Mouse (Mus musculus) kidney, embryonic 14.5 days (tissue): ENCODE data around the gene Cryge. TPM values are rescaled to one million over a fixed set of nuclear protein-coding genes. Genes with fewer than 3 reads are reported as not detected.

Experiments
- ATAC-seq: fragments of 200-750 bp; cut with Nextera tagmentation; 2 replicates; pipeline ENCODE4 v1.8.0; 2017; ENCODE audit warnings: moderate number of reproducible peaks, mild to moderate bottlenecking, moderate TSS enrichment, moderate library complexity; ENCODE audit not compliant: low FRiP score, low TSS enrichment
- H3K27ac ChIP-seq: fragments of 300-500 bp; sonication (generic); 2 replicates; pipeline ENCODE4 v1.5.1; 2014; ENCODE audit warnings: low read depth, mild to moderate bottlenecking, low read length, moderate library complexity, mixed read lengths
- H3K27me3 ChIP-seq: fragments of 300-500 bp; sonication (generic); 2 replicates; pipeline ENCODE4 v1.6.1; 2014; ENCODE audit warnings: mild to moderate bottlenecking, low read length; ENCODE audit not compliant: control insufficient read depth, insufficient read depth
- H3K36me3 ChIP-seq: fragments of 300-500 bp; sonication (generic); 2 replicates; pipeline ENCODE4 v1.6.1; 2014; ENCODE audit warnings: low read length, mixed read lengths; ENCODE audit not compliant: control insufficient read depth, insufficient read depth
- H3K4me1 ChIP-seq: fragments of 300-500 bp; sonication (generic); 2 replicates; pipeline ENCODE4 v1.6.1; 2014; ENCODE audit warnings: low read length, mixed read lengths; ENCODE audit not compliant: control insufficient read depth, insufficient read depth
- H3K4me2 ChIP-seq: fragments of 300-500 bp; sonication (generic); replicated peaks from 2 replicates; pipeline ENCODE4 v1.6.1; 2014; ENCODE audit warnings: low read depth, mild to moderate bottlenecking, low read length
- H3K4me3 ChIP-seq: fragments of 300-500 bp; sonication (generic); 2 replicates; pipeline ENCODE4 v1.5.1; 2014; ENCODE audit warnings: mild to moderate bottlenecking, low read length
- H3K9ac ChIP-seq: fragments of 300-500 bp; sonication (generic); 2 replicates; pipeline ENCODE4 v1.6.1; 2014; ENCODE audit warnings: low read depth, mild to moderate bottlenecking, low read length, moderate library complexity
- H3K9me3 ChIP-seq: fragments of 300-500 bp; sonication (generic); 2 replicates; pipeline ENCODE4 v1.6.1; 2016; ENCODE audit warnings: low read length; ENCODE audit not compliant: control insufficient read depth
- WGBS: fragments of 180-500 bp; shearing (Covaris S2); extraction: QIAGEN DNeasy Blood & Tissue Kit; methylation state at CpG from one replicate; pipeline ENCODE4 v1.1.7; 2014; 5-methylcytosine and 5-hydroxymethylcytosine counted together
- polyA plus RNA-seq: library from polyadenylated mRNA; unstranded; fragments of >200 nt; fragmentation: Nextera tagmentation; extraction: Ambion mirVana; gene quantifications from 2 replicates; pipeline ENCODE4 v1.2.1, GENCODE M21; 2014

Cryge gene
- polyA plus RNA-seq, 1 experiment from 2014 or later, result not detected

DNA sequence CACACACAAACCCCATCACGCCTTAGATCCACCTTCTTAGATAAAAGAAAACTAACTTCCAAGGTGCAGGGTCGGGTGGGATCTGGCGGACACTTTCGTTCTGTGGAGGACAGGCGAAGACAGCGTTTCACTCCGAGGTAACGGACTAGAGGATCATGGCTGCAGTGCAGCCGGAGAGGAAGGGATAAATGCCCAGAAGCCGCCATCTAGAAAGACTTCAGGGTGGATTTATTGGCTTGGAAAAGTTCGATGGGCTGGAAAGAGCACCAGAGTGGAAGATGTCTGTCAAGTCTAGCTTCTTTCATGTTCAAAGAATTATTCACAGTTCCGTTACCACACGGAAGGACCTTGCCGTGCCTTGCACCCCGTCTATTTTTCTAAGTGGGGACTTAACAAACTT lies 13.3 kb upstream of the Cryge start:
- Histone ChIP-seq H3K36me3 (no peaks in the 10 kb centered on the region), H3K9ac (no peak overlapping the region), H3K27ac (no peak overlapping the region), H3K9me3 (no peaks in the 10 kb centered on the region), H3K27me3 (no peaks in the 10 kb centered on the region), H3K4me3 (no peak overlapping the region), H3K4me1 (no peaks in the 10 kb centered on the region), H3K4me2 (no peak overlapping the region)
- ATAC-seq, result no peak
- WGBS, result 57% methylated on average over 15 of the region's 15 CpGs

DNA sequence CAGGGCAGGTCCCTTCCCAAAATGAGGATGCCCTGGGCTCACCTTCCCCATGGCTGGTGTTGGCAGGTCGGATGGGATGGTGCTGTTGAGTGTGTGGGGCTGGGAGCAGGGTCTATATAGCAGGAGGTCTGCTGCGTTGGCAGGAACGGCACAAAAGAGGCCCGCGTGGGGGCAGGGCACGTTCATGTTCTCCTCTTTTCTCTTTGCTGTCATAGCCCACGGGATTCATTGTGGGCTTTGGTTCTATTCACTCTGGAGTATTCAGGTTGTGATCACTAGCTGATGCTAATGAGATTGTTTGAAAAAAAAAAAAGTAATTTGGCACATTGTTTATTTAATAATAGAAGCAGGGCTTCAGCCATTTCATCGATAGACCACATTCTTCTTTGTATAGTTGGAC lies 12.4 kb upstream of the Cryge start, which contains the start of gene Crygd:
TSS of gene Crygd (minus strand) at position 101 of the 400 bp plus-strand sequence.
- 95% methylated on average over 8 of the region's 8 CpGs for WGBS
- H3K4me3 ChIP-seq, result no peak within 1 kb of the TSS

DNA sequence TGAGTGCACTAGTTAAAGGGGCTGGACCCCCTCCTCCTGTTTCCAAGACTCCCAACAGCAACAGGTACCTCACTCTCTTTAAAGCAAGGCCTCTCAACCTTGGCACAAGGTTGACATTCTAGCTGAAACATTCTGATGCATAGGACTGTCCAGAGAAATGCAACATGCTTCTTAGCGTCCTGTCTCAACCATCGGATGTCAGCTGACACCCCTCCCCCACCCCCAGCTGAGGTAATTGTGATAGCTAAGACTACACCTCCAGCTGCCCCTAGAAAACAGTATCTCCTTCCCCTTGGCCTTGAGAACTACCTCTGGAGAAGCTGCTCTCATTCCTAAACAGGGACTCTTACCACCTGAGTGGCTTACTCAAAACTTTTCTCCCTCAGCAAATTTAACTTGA lies 1.2 kb upstream of the Cryge start:
- WGBS, result 23% methylated on average over 2 of the region's 2 CpGs
- no peaks in the 10 kb centered on the region for H3K27me3 ChIP-seq
- H3K4me2 ChIP-seq, result no peak overlapping the region
- no peak overlapping the region for H3K27ac ChIP-seq
- H3K9me3 ChIP-seq, result no peaks in the 10 kb centered on the region
- no peak overlapping the region for H3K9ac ChIP-seq
- no peaks in the 10 kb centered on the region for H3K4me1 ChIP-seq
- no peaks in the 10 kb centered on the region for H3K36me3 ChIP-seq
- no peak for ATAC-seq
- no peak overlapping the region for H3K4me3 ChIP-seq

More for the DNA sequence above, 12.4 kb upstream of the Cryge start, which contains the start of gene Crygd:
- Histone ChIP-seq H3K36me3 (no peaks in the 10 kb centered on the region), H3K27ac (no peak within 1 kb of the TSS), H3K4me2 (no peak within 1 kb of the TSS), H3K9ac (no peak within 1 kb of the TSS), H3K4me1 (no peaks in the 10 kb centered on the region), H3K9me3 (no peaks in the 10 kb centered on the region), H3K27me3 (no peaks in the 10 kb centered on the region)
- ATAC-seq, result no peak

DNA sequence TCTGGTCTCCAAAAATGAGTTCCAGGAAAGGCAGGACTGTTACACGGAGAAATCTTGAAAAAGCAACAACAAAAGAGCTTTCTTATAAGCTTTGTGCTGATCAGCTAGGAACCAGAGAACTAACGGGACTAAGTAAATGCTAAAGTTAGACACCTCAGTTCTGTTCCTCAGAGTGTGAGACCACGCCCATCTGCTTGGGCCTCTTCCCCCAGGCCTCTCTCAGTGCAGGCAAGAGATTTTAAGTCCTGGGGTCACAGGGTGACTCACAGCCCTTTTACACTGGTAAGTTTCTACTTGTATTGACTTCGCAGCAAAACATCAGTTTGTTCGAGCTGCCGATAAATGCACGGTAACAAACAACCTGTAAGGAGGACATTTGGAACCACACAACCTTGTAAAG lies 747 bp upstream of the Cryge start:
- Histone ChIP-seq H3K4me2 (no peak overlapping the region), H3K9ac (no peak overlapping the region), H3K4me1 (no peaks in the 10 kb centered on the region), H3K36me3 (no peaks in the 10 kb centered on the region), H3K27ac (no peak overlapping the region), H3K27me3 (no peaks in the 10 kb centered on the region), H3K9me3 (no peaks in the 10 kb centered on the region), H3K4me3 (no peak overlapping the region)
- ATAC-seq, result no peak
- 59% methylated on average over 7 of the region's 7 CpGs for WGBS

DNA sequence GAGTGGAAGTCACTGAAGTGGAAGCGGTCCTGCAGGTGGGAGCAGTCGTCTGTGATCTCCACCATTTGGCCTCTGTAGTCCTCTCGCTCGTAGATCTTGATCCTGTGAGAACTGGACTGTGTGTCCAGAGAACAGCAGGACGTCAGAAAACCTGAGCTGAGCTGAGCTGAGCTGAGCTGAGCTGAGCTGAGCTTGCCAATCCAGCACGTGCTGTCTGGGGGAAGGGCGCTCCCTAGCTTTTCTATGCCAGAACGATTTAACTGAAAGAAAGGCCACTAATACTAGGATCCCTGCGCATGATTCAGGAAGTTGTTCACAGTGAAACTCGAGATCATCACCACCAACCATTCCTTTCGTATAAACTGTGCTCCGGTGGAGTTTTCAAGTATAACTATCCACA lies 2.2 kb downstream of the Cryge start:
- peak; percentile 81; the same call in 1 of the 2 replicates for ATAC-seq
- Histone ChIP-seq H3K4me3 (no peak overlapping the region), H3K4me2 (no peak overlapping the region), H3K27me3 (no peaks in the 10 kb centered on the region), H3K4me1 (no peaks in the 10 kb centered on the region), H3K9ac (no peak overlapping the region), H3K9me3 (no peaks in the 10 kb centered on the region), H3K27ac (no peak overlapping the region), H3K36me3 (no peaks in the 10 kb centered on the region)
- WGBS, result 45% methylated on average over 12 of the region's 12 CpGs

DNA sequence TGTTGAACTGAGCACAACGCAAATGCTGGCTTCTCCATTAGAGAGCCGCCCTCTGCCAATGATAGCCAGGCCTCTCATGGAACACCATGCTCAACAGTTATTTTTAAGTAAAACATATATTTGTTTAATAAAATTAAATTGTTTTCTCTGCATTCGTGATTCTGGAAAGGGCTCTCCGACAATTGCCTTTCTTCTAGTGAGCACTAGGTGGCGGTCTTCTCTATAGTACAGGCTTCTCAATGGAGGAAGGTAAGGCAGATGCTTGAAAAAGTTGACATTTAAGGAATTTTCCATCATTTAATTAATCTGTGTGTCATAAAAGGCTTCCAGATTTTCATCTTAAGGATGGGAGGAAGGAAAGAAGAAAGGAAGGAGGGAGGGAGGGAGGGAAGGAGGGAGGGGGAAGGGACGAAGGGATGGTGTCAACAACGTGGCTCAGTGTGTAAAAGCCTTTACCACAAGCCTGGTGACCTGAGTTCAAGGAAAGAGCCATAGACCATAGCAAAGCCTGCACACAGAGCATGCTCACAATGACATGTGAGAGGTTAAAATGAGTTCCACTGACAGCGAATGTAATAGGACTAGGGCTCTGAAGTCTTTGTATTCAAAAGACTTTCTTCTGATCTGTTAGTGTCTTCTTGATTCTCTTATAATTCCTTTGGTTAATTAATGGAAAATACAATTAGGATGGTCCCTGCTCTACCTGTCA lies 4.4 kb downstream of the Cryge start:
- Histone ChIP-seq H3K4me3 (no peak overlapping the region), H3K27me3 (no peaks in the 10 kb centered on the region), H3K4me2 (no peak overlapping the region), H3K36me3 (no peaks in the 10 kb centered on the region), H3K4me1 (no peaks in the 10 kb centered on the region), H3K9ac (no peak overlapping the region), H3K9me3 (no peaks in the 10 kb centered on the region), H3K27ac (no peak overlapping the region)
- 42% methylated on average over 8 of the region's 8 CpGs for WGBS
- ATAC-seq, result 0 out of 2 replicates have a peak, but pooled peaks have one; percentile 45

DNA sequence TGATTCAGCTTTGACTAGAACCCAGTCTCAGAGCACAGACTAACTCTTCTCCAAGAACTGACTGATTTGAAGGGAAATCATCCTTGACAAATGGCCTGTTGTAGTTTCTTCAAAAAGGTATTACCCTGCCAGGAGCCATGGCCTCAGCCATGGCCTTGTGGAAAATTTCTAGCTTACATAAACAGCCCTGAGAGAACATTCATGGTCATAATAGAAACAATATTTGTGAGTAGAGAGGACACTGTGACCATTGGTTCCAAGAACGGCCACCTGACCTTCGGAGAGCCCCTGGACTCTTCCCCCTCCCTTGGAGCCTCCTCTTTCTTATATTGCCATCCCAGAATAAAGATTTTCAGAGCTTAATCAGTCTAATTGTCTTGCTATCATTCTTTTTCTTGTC lies 7.5 kb downstream of the Cryge start:
- 90% methylated on average over 2 of the region's 2 CpGs for WGBS
- no peak overlapping the region for H3K4me2 ChIP-seq
- H3K4me1 ChIP-seq, result no peaks in the 10 kb centered on the region
- no peaks in the 10 kb centered on the region for H3K27me3 ChIP-seq
- no peak for ATAC-seq
- no peaks in the 10 kb centered on the region for H3K9me3 ChIP-seq
- H3K4me3 ChIP-seq, result no peak overlapping the region
- no peak overlapping the region for H3K27ac ChIP-seq
- H3K9ac ChIP-seq, result no peak overlapping the region
- H3K36me3 ChIP-seq, result no peaks in the 10 kb centered on the region

DNA sequence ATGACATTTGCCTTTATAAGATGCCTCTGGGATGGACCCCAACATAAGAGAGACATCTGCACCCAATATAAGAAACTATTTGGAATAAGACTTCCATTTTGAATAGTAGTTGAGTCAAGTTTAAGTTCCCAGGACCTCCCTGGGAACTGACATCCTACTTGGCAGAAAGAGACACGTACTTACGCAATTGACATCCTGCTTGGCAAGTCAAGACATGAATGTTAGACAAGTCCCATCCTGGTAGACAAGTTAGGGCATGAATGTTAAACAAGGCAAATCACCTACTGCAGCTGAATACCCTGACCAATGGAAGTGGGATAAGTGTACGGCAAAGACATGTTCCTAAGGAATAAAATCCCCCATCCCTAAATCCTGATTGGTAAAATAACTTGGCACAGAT lies 9.1 kb downstream of the Cryge start:
- Histone ChIP-seq H3K9ac (no peak overlapping the region), H3K4me1 (no peaks in the 10 kb centered on the region), H3K9me3 (no peaks in the 10 kb centered on the region), H3K4me3 (no peak overlapping the region), H3K27ac (no peak overlapping the region), H3K36me3 (no peaks in the 10 kb centered on the region), H3K27me3 (no peaks in the 10 kb centered on the region), H3K4me2 (no peak overlapping the region)
- no peak for ATAC-seq
- WGBS, result 98% methylated on average over 3 of the region's 3 CpGs

DNA sequence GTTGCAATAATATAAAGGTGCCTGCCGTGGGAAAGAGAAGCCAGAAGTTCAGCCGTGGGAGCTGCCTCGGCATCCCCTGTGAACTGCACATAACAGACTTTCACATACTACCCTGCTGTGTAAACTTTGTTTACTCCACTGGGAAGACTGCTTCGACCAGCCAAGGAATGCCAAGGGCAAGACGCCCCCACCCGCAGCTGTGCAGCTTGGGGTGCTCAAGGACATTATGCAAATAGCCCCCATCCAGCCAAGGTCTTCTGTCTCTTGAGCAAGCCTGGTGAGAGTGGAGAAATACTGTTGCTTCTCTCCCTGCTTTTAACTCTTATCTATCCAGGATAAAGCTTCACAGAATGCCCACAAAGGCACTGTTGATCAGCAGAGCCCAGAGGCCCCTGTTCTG lies 10.1 kb downstream of the Cryge start:
- no peaks in the 10 kb centered on the region for H3K36me3 ChIP-seq
- no peak for ATAC-seq
- H3K4me1 ChIP-seq, result no peaks in the 10 kb centered on the region
- 62% methylated on average over 6 of the region's 6 CpGs for WGBS
- H3K4me3 ChIP-seq, result no peak overlapping the region
- H3K9me3 ChIP-seq, result no peaks in the 10 kb centered on the region
- H3K27ac ChIP-seq, result no peak overlapping the region
- no peak overlapping the region for H3K9ac ChIP-seq
- H3K4me2 ChIP-seq, result no peak overlapping the region
- no peaks in the 10 kb centered on the region for H3K27me3 ChIP-seq
